Comparison of ENCODE assay signal across 23 mouse cellular contexts in genomic region chr5:126835440-126835839, GRCm38 (mm10).
DNase-seq lines count a peak whose midpoint lies in the region; ATAC-seq and TF ChIP-seq lines count a peak whose summit lies in the region.
"Had no signal": no experiment of that assay in that cellular context is flagged by ENCODE, and none has a peak within 500 bp of the region (broad histone marks: within the 10 kb centered on the region; RNA-seq: fewer than 3 reads in every experiment).

No protein-coding gene starts in this region.

- WGBS in forebrain, embryonic 15.5 days, result 84% methylated on average over 3 of the region's 3 CpGs

- no peaks in the 10 kb centered on the region for H3K4me1 ChIP-seq in forebrain, embryonic 15.5 days
- H3K4me1 ChIP-seq: hindbrain, embryonic 13.5 days; liver, embryonic 13.5 days; midbrain, embryonic 12.5 days; neural tube, embryonic 15.5 days; stomach, embryonic 15.5 days had no signal

- H3K9ac ChIP-seq in forebrain, embryonic 15.5 days (replicated peaks), result no peak overlapping the region
- H3K9ac ChIP-seq: hindbrain, embryonic 13.5 days; liver, embryonic 13.5 days; midbrain, embryonic 12.5 days; neural tube, embryonic 15.5 days; stomach, embryonic 15.5 days had no signal

- intact Hi-C loops in left cerebral cortex, postnatal 4 days (cut with DNase I), result no loop called here
- intact Hi-C loops in left cerebral cortex, adult 2 months (cut with DNase I), result loop anchor here (2.0 kb wide), 1 partner anchor 35 kb away; no protein-coding TSS in a partner anchor

- peak; percentile 68 for ATAC-seq in frontal cortex, adult (ENCODE audit: low TSS enrichment)
- no peak for ATAC-seq in forebrain, embryonic 15.5 days (replicated peaks)
- ATAC-seq: CD4-positive, CD25-positive, alpha-beta regulatory T cell, adult 4 months; inflammation-experienced regulatory T-cells, adult 6 months had no signal

- no peaks in the 10 kb centered on the region for H3K27me3 ChIP-seq in forebrain, embryonic 15.5 days
- H3K27me3 ChIP-seq: hindbrain, embryonic 13.5 days; liver, embryonic 13.5 days; midbrain, embryonic 12.5 days; neural tube, embryonic 15.5 days; stomach, embryonic 15.5 days had no signal

- peak overlapping the region; percentile 33; the same call in 1 of the 2 replicates for H3K27ac ChIP-seq in left cerebral cortex, adult 2 months
- no peak overlapping the region for H3K27ac ChIP-seq in forebrain, embryonic 15.5 days (replicated peaks)
- H3K27ac ChIP-seq: hindbrain, embryonic 13.5 days; kidney, postnatal 0 days; liver, embryonic 13.5 days; midbrain, embryonic 12.5 days; neural tube, embryonic 15.5 days; stomach, embryonic 15.5 days had no signal

- H3K36me3 ChIP-seq in forebrain, embryonic 15.5 days, result no peaks in the 10 kb centered on the region
- H3K36me3 ChIP-seq: hindbrain, embryonic 13.5 days; liver, embryonic 13.5 days; midbrain, embryonic 12.5 days; neural tube, embryonic 15.5 days; stomach, embryonic 15.5 days had no signal

- no peak overlapping the region for H3K4me3 ChIP-seq in left cerebral cortex, adult 2 months
- H3K4me3 ChIP-seq in forebrain, embryonic 15.5 days, result no peak overlapping the region
- H3K4me3 ChIP-seq: hindbrain, embryonic 13.5 days; liver, embryonic 13.5 days; midbrain, embryonic 12.5 days; neural tube, embryonic 15.5 days; stomach, embryonic 15.5 days had no signal

- no peak overlapping the region for H3K4me2 ChIP-seq in forebrain, embryonic 15.5 days (replicated peaks)
- H3K4me2 ChIP-seq: hindbrain, embryonic 13.5 days; liver, embryonic 13.5 days; midbrain, embryonic 12.5 days; neural tube, embryonic 15.5 days; stomach, embryonic 15.5 days had no signal

- TF ChIP-seq CTCF in left cerebral cortex, adult 2 months (IDR thresholded peaks at IDR 0.05), result no peak

- DNase-seq in frontal cortex, postnatal 25 days (ENCODE audit: low spot score in 2 of 2), result no peak
- peak; percentile 22 for DNase-seq in left cerebral cortex, adult 11 months (ENCODE audit: low spot score)
- no peak for DNase-seq in left cerebral cortex, postnatal 4 days
- DNase-seq in left cerebral cortex, adult 2 months (ENCODE audit: extremely low spot score in 1 of 2, low spot score in 2 of 2), result peak in 1 of 2 experiments; percentile 18
- peak; percentile 1 to 49 for DNase-seq in right cerebral cortex, postnatal 36 days (ENCODE audit: low spot score in 2 of 2)
- DNase-seq: adrenal gland, postnatal 14 days; cerebellum, adult 9-11 months; kidney, adult 18-20 months; layer of hippocampus, postnatal 36 days; liver, embryonic 13.5 days; lung, adult 2 months; lung, postnatal 14 days; thymus, adult 2 months; thymus, postnatal 4 days had no signal

- H3K9me3 ChIP-seq in forebrain, embryonic 15.5 days, result no peaks in the 10 kb centered on the region
- H3K9me3 ChIP-seq: hindbrain, embryonic 13.5 days; liver, embryonic 13.5 days; midbrain, embryonic 12.5 days; neural tube, embryonic 15.5 days; stomach, embryonic 15.5 days had no signal

Comparison
In these comparisons a context has a peak if more than half of its experiments do, and no peak if none do; other contexts are left out.
1. DNase-seq: peak in left cerebral cortex, adult 11 months (single experiment) and right cerebral cortex, postnatal 36 days (2 of 2); none in frontal cortex, postnatal 25 days (0 of 2) and left cerebral cortex, postnatal 4 days (single experiment).